Mouse (Mus musculus) lung, postnatal 0 days (tissue): ENCODE results near the gene Nek5. TPM values are rescaled to one million over a fixed set of nuclear protein-coding genes. Genes with fewer than 3 reads are reported as not detected.

Experiments used
- ATAC-seq: fragments of 200-750 bp; cut with Nextera tagmentation; 2 replicates; pipeline ENCODE4 v1.8.0; 2017; ENCODE audit warnings: moderate library complexity
- DNase-seq: peaks from one replicate; pipeline ENCODE4 v3.0.0-alpha.2; 2016; ENCODE audit warnings: low spot score
- H3K27ac ChIP-seq: fragments of 300-500 bp; sonication (generic); 2 replicates; pipeline ENCODE4 v1.5.1; 2014; ENCODE audit warnings: antibody characterized with exemption, mild to moderate bottlenecking, low read length, mixed read lengths
- H3K27me3 ChIP-seq: fragments of 300-500 bp; sonication (generic); replicated peaks from 2 replicates; pipeline ENCODE4 v1.6.1; 2014; ENCODE audit warnings: low read length, mixed read lengths; ENCODE audit not compliant: insufficient read depth
- H3K36me3 ChIP-seq: fragments of 300-500 bp; sonication (generic); 2 replicates; pipeline ENCODE4 v1.6.1; 2014; ENCODE audit warnings: low read length, mixed read lengths; ENCODE audit not compliant: insufficient read depth
- H3K4me1 ChIP-seq: fragments of 300-500 bp; sonication (generic); 2 replicates; pipeline ENCODE4 v1.6.1; 2014; ENCODE audit warnings: antibody characterized with exemption, low read depth, low read length, mixed read lengths; ENCODE audit not compliant: insufficient read depth
- H3K4me2 ChIP-seq: fragments of 300-500 bp; sonication (generic); replicated peaks from 2 replicates; pipeline ENCODE4 v1.6.1; 2014; ENCODE audit warnings: low read depth, mild to moderate bottlenecking, low read length, moderate library complexity, mixed read lengths
- H3K4me3 ChIP-seq: fragments of 300-500 bp; sonication (generic); 2 replicates; pipeline ENCODE4 v1.5.1; 2014; ENCODE audit warnings: low read depth, low read length
- H3K9ac ChIP-seq: fragments of 300-500 bp; sonication (generic); replicated peaks from 2 replicates; pipeline ENCODE4 v1.6.1; 2014; ENCODE audit warnings: low read depth, mild to moderate bottlenecking
- H3K9me3 ChIP-seq: fragments of 300-500 bp; sonication (generic); 2 replicates; pipeline ENCODE4 v1.6.1; 2016; ENCODE audit warnings: low read length, mixed read lengths
- CTCF ChIP-seq: IDR thresholded peaks from 2 replicates; pipeline ENCODE4 v1.5.1; 2016; ENCODE audit warnings: antibody characterized with exemption, mild to moderate bottlenecking
- EP300 ChIP-seq: IDR thresholded peaks from 2 replicates; pipeline ENCODE4 v1.6.1; 2016; ENCODE audit warnings: antibody characterized with exemption, mild to moderate bottlenecking, control low read depth
- WGBS: fragments of 180-500 bp; shearing (Covaris S2); extraction: QIAGEN DNeasy Blood & Tissue Kit; methylation state at CpG from one replicate; pipeline ENCODE4 v1.1.7; 2014; 5-methylcytosine and 5-hydroxymethylcytosine counted together
- polyA plus RNA-seq: library from polyadenylated mRNA; unstranded; fragments of >200 nt; fragmentation: Nextera tagmentation; extraction: Ambion mirVana; gene quantifications from 2 replicates; pipeline ENCODE4 v1.2.1, GENCODE M21; 2015

Nek5 gene
- polyA plus RNA-seq, 1 experiment from 2014 or later: 5.2 TPM

GRCm38 (mm10) chr8:22060446-22060889, 64.4 kb downstream of the Nek5 start, which contains the start of gene Alg11:
Gene Alg11 (plus strand): TSS chr8:22060721.
- H3K9ac ChIP-seq: peak within 1 kb of the TSS; percentile 48
- ATAC-seq (peak; percentile 100), DNase-seq (peak; percentile 99)
- TF ChIP-seq EP300 (no peak), CTCF (peak; percentile 38; the same call in 1 of the 2 replicates)
- no peaks in the 10 kb centered on the region for H3K9me3 ChIP-seq
- no peak within 1 kb of the TSS for H3K27ac ChIP-seq
- H3K4me1 ChIP-seq: peaks cover 7% of the 10 kb centered on the region; the same call in 1 of the 2 replicates
- H3K4me3 ChIP-seq: peak within 1 kb of the TSS; percentile 68
- under 1% methylated on average over 31 of the region's 36 CpGs for WGBS
- H3K27me3 ChIP-seq: peaks cover 13% of the 10 kb centered on the region; the same call in 1 of the 2 replicates
- H3K4me2 ChIP-seq: peak within 1 kb of the TSS; percentile 99
- peaks cover 7% of the 10 kb centered on the region for H3K36me3 ChIP-seq

- Histone ChIP-seq H3K4me1 (peaks cover 7% of the 10 kb centered on the region; the same call in 1 of the 2 replicates), H3K4me2 (peak within 1 kb of the TSS; percentile 99), H3K36me3 (peaks cover 1% of the 10 kb centered on the region), H3K9ac (peak within 1 kb of the TSS; percentile 48), H3K4me3 (peak within 1 kb of the TSS; percentile 68), H3K27ac (no peak within 1 kb of the TSS), H3K27me3 (peaks cover 13% of the 10 kb centered on the region; the same call in 1 of the 2 replicates), H3K9me3 (no peaks in the 10 kb centered on the region)
- DNase-seq (peak; percentile 33), ATAC-seq (peak; percentile 69)
- WGBS: 2% methylated on average over 29 of the region's 46 CpGs
- no peak for TF ChIP-seq CTCF
- TF ChIP-seq EP300: no peak
Observed at GRCm38 (mm10) chr8:22059821-22060445, 64.9 kb downstream of the Nek5 start, which contains the start of gene Atp7b. Gene Atp7b (minus strand): TSS chr8:22060305.

DNA sequence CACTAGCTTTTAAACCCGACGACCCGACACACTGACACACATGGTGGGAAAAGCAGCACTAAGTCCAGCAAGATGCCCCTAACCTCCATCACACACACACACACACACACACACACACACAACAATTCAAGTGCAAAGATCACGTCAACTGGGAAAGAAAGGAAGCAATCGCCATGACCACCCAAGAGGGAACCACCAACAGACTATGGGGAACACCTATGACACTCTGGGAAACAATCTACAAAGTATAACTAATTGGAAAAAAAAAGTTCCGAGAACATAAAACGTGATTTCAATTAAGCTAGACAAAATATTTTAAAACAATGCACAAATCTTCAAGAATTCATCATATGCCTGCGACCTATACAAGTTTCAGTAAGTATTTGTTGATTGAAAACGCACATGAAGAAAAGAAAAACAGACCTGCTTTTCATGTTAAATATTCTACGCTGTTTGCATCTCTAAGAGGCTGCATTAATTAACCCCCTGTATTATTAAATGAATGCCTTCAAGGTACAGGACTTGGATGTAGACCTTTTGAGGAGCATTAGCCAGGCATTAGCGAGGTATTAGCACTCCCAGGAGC, 65.6 kb downstream of the Nek5 start:
- peak overlapping the region; percentile 99 for H3K4me2 ChIP-seq
- no peak overlapping the region for H3K27ac ChIP-seq
- peak overlapping the region; percentile 68 for H3K4me3 ChIP-seq
- no peak for DNase-seq
- WGBS: 40% methylated on average over 11 of the region's 11 CpGs
- TF ChIP-seq EP300 (no peak), CTCF (no peak)
- ATAC-seq: no peak
- no peaks in the 10 kb centered on the region for H3K9me3 ChIP-seq
- H3K36me3 ChIP-seq: no peaks in the 10 kb centered on the region; the same call in 1 of the 2 replicates
- H3K4me1 ChIP-seq: peaks cover 7% of the 10 kb centered on the region; the same call in 1 of the 2 replicates
- no peak overlapping the region for H3K9ac ChIP-seq
- peaks cover 13% of the 10 kb centered on the region; the same call in 1 of the 2 replicates for H3K27me3 ChIP-seq

DNA sequence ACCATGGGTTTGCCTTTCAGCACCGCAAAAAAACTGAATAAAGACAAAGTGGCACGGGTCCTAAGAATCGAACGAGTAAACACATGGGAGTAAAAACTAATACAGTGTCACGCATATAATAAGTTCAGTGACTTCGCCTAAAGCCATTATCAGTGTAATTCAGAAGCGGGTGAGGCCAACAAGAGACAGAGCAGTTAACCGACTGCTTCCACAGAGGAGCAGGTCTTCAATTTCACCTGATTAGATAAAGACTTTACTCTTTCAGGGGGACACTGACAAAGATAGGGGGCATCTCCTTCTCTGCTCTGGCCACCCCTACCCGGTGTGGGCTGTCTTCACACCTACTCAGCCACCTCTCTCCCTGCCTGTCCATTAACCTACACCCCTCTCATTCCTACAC, 66.5 kb downstream of the Nek5 start:
- no peak for ATAC-seq
- no peak overlapping the region for H3K9ac ChIP-seq
- no peak overlapping the region for H3K4me2 ChIP-seq
- no peak overlapping the region for H3K27ac ChIP-seq
- peaks cover 13% of the 10 kb centered on the region; the same call in 1 of the 2 replicates for H3K27me3 ChIP-seq
- no peak for TF ChIP-seq EP300
- no peak for TF ChIP-seq CTCF
- DNase-seq: no peak
- no peak overlapping the region for H3K4me3 ChIP-seq
- H3K9me3 ChIP-seq: no peaks in the 10 kb centered on the region
- WGBS: 65% methylated on average over 9 of the region's 9 CpGs
- H3K36me3 ChIP-seq: no peaks in the 10 kb centered on the region; the same call in 1 of the 2 replicates
- peaks cover 7% of the 10 kb centered on the region; the same call in 1 of the 2 replicates for H3K4me1 ChIP-seq

GRCm38 (mm10) chr8:22056850-22057249, 68.0 kb downstream of the Nek5 start:
- Histone ChIP-seq H3K9me3 (no peaks in the 10 kb centered on the region), H3K27me3 (peaks cover 13% of the 10 kb centered on the region; the same call in 1 of the 2 replicates), H3K4me1 (peaks cover 7% of the 10 kb centered on the region; the same call in 1 of the 2 replicates), H3K4me3 (no peak overlapping the region), H3K27ac (no peak overlapping the region), H3K4me2 (no peak overlapping the region), H3K9ac (no peak overlapping the region), H3K36me3 (no peaks in the 10 kb centered on the region)
- 65% methylated on average over 3 of the region's 3 CpGs for WGBS
- DNase-seq (no peak), ATAC-seq (no peak)
- TF ChIP-seq CTCF: no peak
- no peak for TF ChIP-seq EP300

GRCm38 (mm10) chr8:22055492-22055877, 69.4 kb downstream of the Nek5 start:
- H3K27me3 ChIP-seq: peaks cover 13% of the 10 kb centered on the region; the same call in 1 of the 2 replicates
- no peak overlapping the region for H3K4me3 ChIP-seq
- 0 out of 2 replicates have a peak, but pooled peaks cover 3% of the 10 kb centered on the region for H3K4me1 ChIP-seq
- no peaks in the 10 kb centered on the region for H3K9me3 ChIP-seq
- DNase-seq (no peak), ATAC-seq (no peak)
- H3K27ac ChIP-seq: no peak overlapping the region
- H3K9ac ChIP-seq: no peak overlapping the region
- H3K36me3 ChIP-seq: no peaks in the 10 kb centered on the region
- no peak overlapping the region for H3K4me2 ChIP-seq
- no peak for TF ChIP-seq EP300
- TF ChIP-seq CTCF: no peak
- WGBS: 94% methylated on average over 2 of the region's 2 CpGs
